Mouse (Mus musculus): ENCODE measurements around the gene 5730596B20Rik.

Gene 5730596B20Rik

DNA sequence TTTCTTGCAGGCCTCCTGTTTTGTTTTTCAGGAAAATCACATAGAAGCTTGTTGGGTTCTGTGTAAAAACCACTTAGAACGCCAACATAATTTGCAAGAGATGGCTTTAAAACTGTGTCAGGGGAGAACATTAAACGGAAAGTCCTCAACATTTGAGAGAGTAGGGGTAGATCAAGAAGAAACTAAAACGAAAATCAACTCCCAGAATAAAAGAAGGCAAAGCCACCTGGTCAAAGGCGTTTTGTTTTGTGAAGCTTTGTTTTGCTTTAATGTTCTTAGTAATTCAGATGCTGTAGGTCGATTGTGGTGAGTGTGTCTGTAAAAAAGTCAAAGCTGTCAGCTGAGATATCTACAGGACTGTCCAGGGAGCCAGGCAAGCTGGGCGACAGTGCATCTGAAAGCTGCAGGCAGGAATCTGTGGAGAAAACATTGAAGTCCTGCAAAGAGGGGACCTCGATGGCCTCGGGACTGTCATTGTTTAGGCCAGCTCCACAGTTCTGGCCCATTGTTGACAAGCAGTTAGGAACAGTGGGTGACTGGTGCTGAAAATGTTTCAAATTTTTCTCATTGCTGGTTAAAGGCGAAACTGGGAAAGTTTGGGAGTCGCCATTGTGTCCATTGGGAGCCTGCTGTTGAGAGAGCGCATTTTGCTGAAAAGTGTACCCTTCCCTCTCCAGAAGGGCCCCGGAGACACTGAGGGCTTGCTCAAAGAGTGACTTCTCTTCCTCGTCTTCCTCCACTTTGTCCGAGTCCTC is 14.5 kb upstream of the 5730596B20Rik start:
- peak; percentile 15 for DNase-seq (ENCODE audit: low spot score)

- DNase-seq (ENCODE audit: low spot score) = peak; percentile 38
These were observed 13.8 kb upstream of the 5730596B20Rik start for GRCm38 (mm10) chr6:52163366-52164031.

DNA sequence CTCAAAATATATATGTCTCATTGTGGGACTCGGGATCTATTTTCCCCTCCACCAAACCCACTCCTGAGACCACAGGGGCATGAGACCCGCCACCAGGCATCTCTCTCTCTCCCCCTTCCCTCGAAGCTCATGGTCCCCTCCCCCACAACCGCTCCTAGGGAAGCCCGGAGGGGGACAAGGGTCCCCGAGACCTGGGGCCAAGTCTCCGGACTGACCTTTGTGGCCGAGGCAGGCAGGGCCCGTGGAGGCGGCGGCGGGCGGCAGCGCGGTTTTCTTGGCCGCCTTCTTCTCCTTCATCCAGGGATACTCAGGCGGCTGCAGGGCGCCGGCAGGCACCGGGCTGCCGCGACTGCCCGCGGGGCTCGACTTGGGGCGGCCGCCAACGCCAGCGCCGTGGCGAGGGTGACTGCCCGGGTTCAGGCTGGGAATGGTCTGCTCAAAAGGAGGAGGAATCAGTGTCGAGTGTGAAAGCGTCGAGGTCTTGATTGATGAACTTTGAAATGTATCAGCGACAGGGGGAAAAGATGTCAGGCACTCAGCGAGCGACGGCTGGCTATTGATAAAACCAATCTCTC is 13.2 kb upstream of the 5730596B20Rik start:
- peak; percentile 42 for DNase-seq (ENCODE audit: low spot score)

DNA sequence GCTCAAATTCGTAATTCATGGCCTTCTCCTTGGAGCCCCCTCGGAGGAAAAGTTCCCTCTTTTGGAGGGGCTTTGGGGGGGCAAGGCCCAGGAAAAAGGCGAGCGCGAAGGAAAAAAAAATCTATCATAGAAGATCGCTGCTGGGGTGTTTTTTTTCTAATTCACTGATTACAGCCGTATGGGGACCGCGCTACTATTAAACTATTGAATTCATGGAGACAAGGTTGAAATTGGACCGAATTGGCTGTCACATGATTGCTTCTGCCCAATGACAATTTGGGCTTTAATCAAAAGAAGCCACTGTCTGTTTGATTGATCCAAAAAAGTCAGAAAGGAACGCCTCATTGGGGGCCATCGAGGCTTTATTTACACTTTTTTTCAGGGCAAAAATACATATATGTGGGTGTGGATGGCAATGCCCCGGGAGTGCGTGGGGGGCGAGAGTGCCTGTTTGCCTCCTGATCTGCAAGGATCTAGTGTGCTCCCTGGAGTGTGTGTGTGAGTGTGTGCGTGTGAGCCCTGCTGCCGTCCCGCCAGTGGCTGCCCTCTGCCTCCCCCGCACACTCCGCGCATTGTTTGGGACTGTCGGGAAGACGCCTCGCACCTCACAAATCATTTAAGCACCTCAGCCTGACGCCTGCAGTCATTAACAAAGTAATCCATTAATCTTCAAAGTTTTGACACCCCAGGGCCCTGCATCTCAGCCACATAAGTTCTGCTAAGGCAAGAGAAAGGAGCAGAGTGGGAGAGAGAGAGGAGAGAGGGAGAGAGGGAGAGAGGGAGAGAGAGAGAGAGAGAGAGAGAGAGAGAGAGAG is 12.5 kb upstream of the 5730596B20Rik start, which contains the start of gene Hoxa2:
Gene Hoxa2 (minus strand): TSS at position 206 of the 815 bp plus-strand sequence.
- DNase-seq (ENCODE audit: low spot score) = peak; percentile 40

DNA sequence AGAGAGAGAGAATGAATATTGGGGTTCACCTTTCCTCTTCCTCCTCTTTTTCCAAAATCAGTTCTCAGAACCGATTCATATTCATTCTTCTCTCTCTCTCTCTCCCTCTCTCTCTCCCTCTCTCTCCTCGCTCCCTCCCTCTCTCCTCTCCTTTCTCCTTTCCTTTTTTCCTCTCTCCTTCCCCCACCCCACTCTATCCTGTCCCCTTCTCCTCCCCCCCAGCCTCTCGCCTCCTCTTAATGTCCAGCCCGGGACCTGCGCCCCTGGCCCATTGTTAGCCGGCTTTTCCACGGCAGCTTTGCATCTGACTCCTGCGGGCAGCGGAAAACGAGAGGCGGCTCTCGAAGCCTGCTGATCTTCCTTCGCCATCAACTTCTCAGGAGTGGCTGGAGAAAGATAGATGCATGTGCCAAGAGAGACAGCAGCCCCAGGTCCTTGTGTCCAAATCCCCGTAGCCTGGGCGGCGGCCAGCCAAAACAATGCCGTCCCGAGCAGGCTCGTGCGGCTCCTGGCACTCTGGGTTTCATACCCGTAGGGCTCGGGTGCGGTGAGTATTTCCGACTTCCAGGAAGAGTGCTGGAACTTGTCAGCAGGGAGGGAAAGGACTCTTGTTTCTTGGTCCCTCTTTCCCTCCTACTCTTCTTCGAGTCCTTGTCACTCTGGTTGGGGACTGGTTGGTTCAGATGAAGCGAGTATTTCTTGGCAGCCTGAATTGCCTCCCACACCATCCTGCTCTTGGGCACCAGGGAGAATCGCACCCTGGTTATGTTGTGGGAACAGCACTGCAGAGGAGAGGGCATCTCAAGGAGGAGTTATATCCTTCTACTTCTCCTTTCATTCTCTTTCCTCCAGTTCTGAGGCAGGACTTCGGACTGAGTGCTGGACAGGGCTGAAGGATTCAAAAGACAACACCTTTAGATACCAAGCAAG is 11.6 kb upstream of the 5730596B20Rik start:
- DNase-seq (ENCODE audit: low spot score) = peak; percentile 18

DNA sequence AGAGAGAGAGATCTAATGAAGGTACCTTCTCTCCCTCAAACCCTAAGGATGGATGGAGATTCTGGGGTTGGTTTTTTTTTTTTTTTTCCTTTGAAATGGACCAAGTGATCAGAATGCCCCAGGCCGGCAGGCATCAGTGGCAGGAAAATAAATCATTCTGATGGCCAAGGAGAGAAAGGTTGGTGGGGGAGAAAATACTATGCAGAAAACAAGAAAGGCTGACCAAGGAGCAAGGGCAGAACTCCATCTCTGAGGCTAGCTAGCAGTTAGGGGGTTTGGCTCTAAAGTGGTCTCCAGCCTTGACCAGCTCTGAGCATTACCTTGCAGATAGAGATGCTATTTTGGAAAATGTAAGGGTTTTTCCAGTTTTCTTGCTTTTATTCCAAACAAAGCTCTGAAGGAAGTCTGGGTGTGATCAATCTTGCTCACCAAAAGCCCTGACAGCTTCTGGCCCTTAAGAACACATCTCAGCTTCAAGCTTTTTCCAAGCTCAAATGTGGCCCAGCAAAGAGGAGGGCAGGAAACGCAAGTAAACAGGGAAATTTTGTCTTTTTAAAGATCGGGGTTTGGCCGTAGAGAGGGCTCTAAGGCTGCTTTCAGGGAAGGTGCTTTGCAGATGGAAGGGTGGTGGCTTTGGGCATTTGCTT is 10.7 kb upstream of the 5730596B20Rik start:
- DNase-seq (ENCODE audit: low spot score) = peak; percentile 38

DNA sequence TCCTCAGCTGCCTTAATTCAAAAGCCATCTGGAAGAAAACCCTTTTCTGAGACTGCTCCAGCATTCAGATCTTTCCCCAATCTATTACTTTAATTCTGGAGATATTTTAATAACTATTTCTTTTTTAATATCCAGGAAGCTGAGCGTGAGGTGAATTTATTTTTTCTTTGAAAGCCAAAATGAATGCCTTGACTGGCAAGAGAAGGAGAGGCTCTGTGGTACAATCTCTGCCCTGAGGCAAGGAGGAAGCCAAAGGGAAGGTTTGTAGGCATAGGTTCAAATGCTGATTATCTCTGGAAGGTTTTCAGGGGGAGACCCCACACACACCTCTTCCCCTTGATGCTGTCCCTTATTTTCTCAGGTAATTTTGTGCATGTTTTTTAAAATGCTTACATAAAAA is 10.1 kb upstream of the 5730596B20Rik start:
- no peak for DNase-seq (ENCODE audit: low spot score)

GRCm38 (mm10) chr6:52167736-52168161 is 9.5 kb upstream of the 5730596B20Rik start:
- DNase-seq (ENCODE audit: low spot score) = no peak

- peak; percentile 20 for DNase-seq (ENCODE audit: low spot score)
These were observed 8.9 kb upstream of the 5730596B20Rik start for GRCm38 (mm10) chr6:52168191-52169055.

GRCm38 (mm10) chr6:52169499-52170165 is 7.7 kb upstream of the 5730596B20Rik start:
- peak; percentile 20 for DNase-seq (ENCODE audit: low spot score)

GRCm38 (mm10) chr6:52170166-52170897 is 7.0 kb upstream of the 5730596B20Rik start:
- peak; percentile 32 for DNase-seq (ENCODE audit: low spot score)

DNA sequence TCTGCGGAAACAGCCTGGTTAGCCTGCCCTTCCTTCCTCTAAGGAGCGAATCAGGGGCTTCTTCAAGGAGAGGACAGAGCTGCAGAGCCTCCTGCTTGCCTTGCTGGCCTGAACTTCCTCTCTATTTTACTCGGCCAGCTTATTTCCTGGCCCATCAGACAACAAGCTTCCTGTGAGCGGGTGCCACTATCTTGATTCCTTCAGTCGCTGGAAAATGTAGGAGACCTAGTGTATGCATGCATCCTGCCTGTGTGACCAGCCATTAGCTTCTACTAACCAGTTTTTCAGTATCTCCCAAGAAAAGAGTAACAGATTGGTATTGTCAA is 6.4 kb upstream of the 5730596B20Rik start:
- no peak for DNase-seq (ENCODE audit: low spot score)

- peak; percentile 38 for DNase-seq (ENCODE audit: low spot score)
These were observed 6.0 kb upstream of the 5730596B20Rik start for GRCm38 (mm10) chr6:52171331-52171730.

DNA sequence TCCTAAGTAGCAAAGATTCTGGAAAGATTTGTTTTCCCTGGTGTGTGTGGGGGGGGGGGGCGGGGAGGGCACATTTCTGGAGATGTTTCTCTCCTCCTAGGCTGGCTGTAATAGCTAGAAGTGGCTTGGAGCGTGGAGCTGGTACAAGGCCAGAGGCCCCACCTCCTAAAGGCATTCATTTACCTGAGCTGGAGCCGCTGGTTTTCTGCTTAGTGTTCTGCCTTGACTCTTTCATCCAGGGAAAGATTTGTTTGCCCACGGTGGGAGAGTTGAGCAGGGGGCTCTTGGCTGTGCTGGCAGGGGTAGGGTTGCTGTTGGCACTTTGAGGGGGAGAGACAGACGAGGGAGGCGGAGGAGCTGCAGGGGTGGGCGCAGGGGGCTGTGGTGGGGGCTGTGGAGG is 5.4 kb upstream of the 5730596B20Rik start:
- DNase-seq (ENCODE audit: low spot score) = peak; percentile 24

GRCm38 (mm10) chr6:52172501-52172900 is 4.8 kb upstream of the 5730596B20Rik start:
- DNase-seq (ENCODE audit: low spot score) = peak; percentile 89

- DNase-seq (ENCODE audit: low spot score) = no peak
These were observed 3.6 kb upstream of the 5730596B20Rik start for GRCm38 (mm10) chr6:52173648-52174047.

DNA sequence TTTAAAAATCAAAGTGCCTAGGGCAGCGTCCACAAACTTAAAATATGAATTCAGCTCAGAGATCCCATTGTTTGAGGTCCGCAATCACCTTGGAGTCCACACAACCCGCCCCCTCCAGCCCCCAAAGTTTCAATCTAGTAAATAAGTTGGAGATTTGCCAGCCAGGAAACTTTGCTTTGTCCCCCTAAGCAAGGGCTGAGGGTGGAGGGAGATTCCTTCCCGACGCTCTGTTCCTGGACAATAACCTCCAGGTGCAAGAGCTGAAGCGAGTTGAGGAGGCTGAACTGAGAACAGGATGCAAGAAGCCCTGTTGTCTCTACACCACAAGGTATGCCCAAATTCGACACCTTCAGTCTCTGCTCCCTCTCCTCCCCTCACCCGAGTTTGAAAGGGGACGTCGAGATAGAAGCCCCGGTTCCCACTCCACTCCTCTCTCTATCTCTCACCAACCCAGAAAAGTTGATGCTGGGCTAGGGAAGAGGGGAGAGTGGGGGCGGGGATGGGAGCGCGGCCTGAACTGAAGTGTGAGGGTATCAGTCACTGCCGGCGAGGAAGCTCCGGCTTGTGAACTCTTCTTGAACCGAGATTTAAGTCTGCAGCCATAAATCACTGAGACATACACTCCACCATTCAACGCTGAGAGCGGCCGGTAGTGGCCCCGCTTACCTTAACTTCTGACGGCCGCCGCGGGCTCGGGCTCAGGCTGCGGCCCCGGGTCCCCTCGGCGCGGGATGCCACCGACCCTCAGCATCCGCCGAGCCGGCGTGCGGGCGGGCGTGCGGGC is 2.1 kb upstream of the 5730596B20Rik start:
- peak; percentile 74 for DNase-seq (ENCODE audit: low spot score)

- no peak for DNase-seq (ENCODE audit: low spot score)
These were observed 1.4 kb upstream of the 5730596B20Rik start for GRCm38 (mm10) chr6:52175864-52176263.
